Mouse (Mus musculus): ENCODE data around the gene Cask. TPM values are rescaled to one million over a fixed set of nuclear protein-coding genes. Genes with fewer than 3 reads are reported as not detected.

The Cask gene
- polyA plus RNA-seq, 2 experiments: 20.9 to 25.4 TPM

DNA sequence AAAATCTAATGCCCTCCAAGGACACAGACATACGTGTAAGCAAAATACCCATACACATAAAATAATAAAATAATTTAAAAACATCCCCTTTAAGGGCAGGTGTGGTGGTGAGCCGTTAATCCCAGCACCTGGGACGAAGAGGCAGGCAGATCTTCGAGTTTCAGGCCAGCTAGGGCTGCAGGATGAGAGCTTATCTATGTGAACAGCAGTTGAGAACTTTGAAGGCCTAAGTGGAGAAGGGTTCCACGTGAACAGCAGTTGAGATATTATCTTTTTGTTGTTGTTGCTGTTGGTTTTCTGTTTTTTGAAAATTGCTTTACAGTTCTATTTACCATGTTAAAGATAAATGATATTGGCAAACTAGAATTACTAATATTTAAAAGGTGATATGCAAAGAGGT is 182.3 kb downstream of the Cask start:
- H3K9ac ChIP-seq (ENCODE audit: low read depth, low read length, severe bottlenecking): no peak overlapping the region
- ATAC-seq (ENCODE audit: low FRiP score, low read depth) (no peak), DNase-seq (ENCODE audit: low spot score) (no peak)
- H3K27ac ChIP-seq (replicated peaks; ENCODE audit: low read depth, low read length): no peak overlapping the region
- H3K4me1 ChIP-seq (ENCODE audit: control insufficient read depth, insufficient read depth, low read length): no peaks in the 10 kb centered on the region
- H3K4me2 ChIP-seq (replicated peaks; ENCODE audit: low read depth, low read length, severe bottlenecking): no peak overlapping the region
- H3K4me3 ChIP-seq (replicated peaks; ENCODE audit: low read length): no peak overlapping the region
- no peaks in the 10 kb centered on the region for H3K9me3 ChIP-seq (ENCODE audit: control insufficient read depth, low read length)
- 69% methylated on average over 5 of the region's 5 CpGs for WGBS
- no peaks in the 10 kb centered on the region for H3K36me3 ChIP-seq (ENCODE audit: control insufficient read depth, insufficient read depth, low read length)
- no peaks in the 10 kb centered on the region for H3K27me3 ChIP-seq (ENCODE audit: control insufficient read depth, insufficient read depth, low read length)
- no peak for TF ChIP-seq POLR2A (IDR thresholded peaks at IDR 0.05; ENCODE audit: borderline replicate concordance, extremely low read depth, insufficient read depth, insufficient read length)

DNA sequence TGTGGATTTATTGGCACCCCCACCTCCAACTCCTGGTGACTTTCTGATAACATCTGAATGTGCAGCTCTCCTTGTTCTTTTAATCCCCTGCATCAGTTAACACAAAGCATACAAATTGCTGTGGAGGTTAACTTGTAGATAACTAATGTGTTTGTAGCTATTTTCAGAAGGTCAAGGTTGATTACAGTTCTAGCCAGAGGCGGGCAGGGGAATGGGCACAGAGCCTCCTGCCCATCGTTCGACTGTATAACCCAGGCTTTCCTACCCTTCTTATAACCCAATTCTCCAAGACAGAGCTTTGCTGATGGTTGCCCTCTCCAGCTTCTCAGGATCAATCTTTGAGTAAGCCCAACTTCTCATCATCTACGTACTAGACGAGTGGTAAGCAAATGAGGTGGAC is 190.1 kb downstream of the Cask start, which contains the start of gene Gpr82:
Gene Gpr82 (plus strand): TSS at position 301 of the 400 bp plus-strand sequence.
- H3K4me2 ChIP-seq (replicated peaks; ENCODE audit: low read depth, low read length, severe bottlenecking): no peak within 1 kb of the TSS
- DNase-seq (ENCODE audit: low spot score) (no peak), ATAC-seq (ENCODE audit: low FRiP score, low read depth) (no peak)
- no peaks in the 10 kb centered on the region for H3K36me3 ChIP-seq (ENCODE audit: control insufficient read depth, insufficient read depth, low read length)
- H3K9me3 ChIP-seq (ENCODE audit: control insufficient read depth, low read length): no peaks in the 10 kb centered on the region
- H3K4me1 ChIP-seq (ENCODE audit: control insufficient read depth, insufficient read depth, low read length): no peaks in the 10 kb centered on the region
- no peaks in the 10 kb centered on the region for H3K27me3 ChIP-seq (ENCODE audit: control insufficient read depth, insufficient read depth, low read length)
- H3K9ac ChIP-seq (ENCODE audit: low read depth, low read length, severe bottlenecking): no peak within 1 kb of the TSS
- H3K27ac ChIP-seq (replicated peaks; ENCODE audit: low read depth, low read length): no peak within 1 kb of the TSS
- no peak within 1 kb of the TSS for H3K4me3 ChIP-seq (replicated peaks; ENCODE audit: low read length)
- no peak for TF ChIP-seq POLR2A (IDR thresholded peaks at IDR 0.05; ENCODE audit: borderline replicate concordance, extremely low read depth, insufficient read depth, insufficient read length)
- 93% methylated on average over 5 of the region's 5 CpGs for WGBS

DNA sequence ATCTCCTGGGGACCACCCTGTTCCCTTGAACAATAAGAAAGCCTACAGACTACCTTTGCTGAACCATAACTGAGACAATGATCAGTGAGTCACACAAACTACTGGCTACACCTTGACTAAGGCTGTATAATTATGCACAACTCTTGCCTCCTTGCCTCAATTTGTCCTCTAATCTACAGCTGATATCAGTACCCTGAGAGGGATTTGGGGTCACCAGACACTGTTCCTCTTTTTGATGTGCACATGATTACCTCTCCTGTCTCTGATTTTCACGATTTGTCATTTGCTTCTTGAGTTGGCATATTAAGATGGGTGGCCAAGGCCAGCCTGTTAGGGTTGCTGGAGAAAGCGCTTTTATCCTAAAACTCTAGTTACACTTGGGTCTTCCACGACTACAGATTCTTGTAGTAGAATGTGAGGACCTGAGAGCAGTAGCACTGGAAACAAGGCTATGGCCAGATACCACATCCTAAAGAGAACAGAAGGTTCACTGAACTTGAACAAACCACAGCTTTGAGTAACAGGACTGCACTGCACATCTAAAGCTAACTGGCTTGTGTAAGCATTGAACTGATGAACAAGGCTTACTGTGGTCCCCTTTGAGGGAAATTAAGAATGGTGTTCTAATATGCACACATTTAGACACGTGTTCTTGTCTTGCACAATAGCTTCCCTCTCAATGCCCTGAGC is 191.8 kb downstream of the Cask start:
- Histone ChIP-seq H3K9me3 (ENCODE audit: control insufficient read depth, low read length) (no peaks in the 10 kb centered on the region), H3K4me1 (ENCODE audit: control insufficient read depth, insufficient read depth, low read length) (no peaks in the 10 kb centered on the region), H3K27ac (replicated peaks; ENCODE audit: low read depth, low read length) (no peak overlapping the region), H3K4me2 (replicated peaks; ENCODE audit: low read depth, low read length, severe bottlenecking) (no peak overlapping the region), H3K27me3 (ENCODE audit: control insufficient read depth, insufficient read depth, low read length) (no peaks in the 10 kb centered on the region), H3K9ac (ENCODE audit: low read depth, low read length, severe bottlenecking) (no peak overlapping the region), H3K36me3 (ENCODE audit: control insufficient read depth, insufficient read depth, low read length) (no peaks in the 10 kb centered on the region), H3K4me3 (replicated peaks; ENCODE audit: low read length) (no peak overlapping the region)
- ATAC-seq (ENCODE audit: low FRiP score, low read depth): no peak
- 66% methylated on average over 4 of the region's 4 CpGs for WGBS
- no peak for DNase-seq (ENCODE audit: low spot score)
- TF ChIP-seq POLR2A (IDR thresholded peaks at IDR 0.05; ENCODE audit: borderline replicate concordance, extremely low read depth, insufficient read depth, insufficient read length): no peak

DNA sequence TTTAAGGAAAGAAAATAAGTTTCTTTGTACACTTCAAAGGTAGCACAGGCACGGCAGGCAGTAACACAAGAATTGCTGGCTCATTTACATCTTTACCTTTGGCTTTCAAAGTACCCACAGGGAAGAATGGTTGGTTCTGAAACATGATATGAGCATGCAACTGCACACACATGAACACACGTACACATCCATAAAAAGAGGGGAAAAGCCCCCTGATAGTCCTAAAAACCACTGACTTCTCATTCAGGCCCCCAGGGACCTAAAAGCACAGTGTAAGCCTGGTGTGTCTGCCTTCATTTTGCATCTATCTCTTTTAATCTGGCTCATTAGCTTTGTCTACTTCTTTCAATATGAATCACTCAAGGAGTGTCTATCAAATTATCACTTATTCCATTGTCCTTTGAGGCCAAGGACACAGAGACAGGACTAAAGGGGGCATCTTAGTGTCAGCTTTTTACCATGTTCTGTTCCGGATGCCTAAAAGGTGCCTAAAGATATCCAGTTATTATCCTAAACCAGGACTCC is 192.5 kb downstream of the Cask start:
- ATAC-seq (ENCODE audit: low FRiP score, low read depth) (no peak), DNase-seq (ENCODE audit: low spot score) (no peak)
- Histone ChIP-seq H3K4me1 (ENCODE audit: control insufficient read depth, insufficient read depth, low read length) (no peaks in the 10 kb centered on the region), H3K27ac (replicated peaks; ENCODE audit: low read depth, low read length) (no peak overlapping the region), H3K9me3 (ENCODE audit: control insufficient read depth, low read length) (no peaks in the 10 kb centered on the region), H3K9ac (ENCODE audit: low read depth, low read length, severe bottlenecking) (no peak overlapping the region), H3K36me3 (ENCODE audit: control insufficient read depth, insufficient read depth, low read length) (no peaks in the 10 kb centered on the region), H3K27me3 (ENCODE audit: control insufficient read depth, insufficient read depth, low read length) (no peaks in the 10 kb centered on the region), H3K4me3 (replicated peaks; ENCODE audit: low read length) (no peak overlapping the region), H3K4me2 (replicated peaks; ENCODE audit: low read depth, low read length, severe bottlenecking) (no peak overlapping the region)
- WGBS: 61% methylated on average over 3 of the region's 3 CpGs
- no peak for TF ChIP-seq POLR2A (IDR thresholded peaks at IDR 0.05; ENCODE audit: borderline replicate concordance, extremely low read depth, insufficient read depth, insufficient read length)

DNA sequence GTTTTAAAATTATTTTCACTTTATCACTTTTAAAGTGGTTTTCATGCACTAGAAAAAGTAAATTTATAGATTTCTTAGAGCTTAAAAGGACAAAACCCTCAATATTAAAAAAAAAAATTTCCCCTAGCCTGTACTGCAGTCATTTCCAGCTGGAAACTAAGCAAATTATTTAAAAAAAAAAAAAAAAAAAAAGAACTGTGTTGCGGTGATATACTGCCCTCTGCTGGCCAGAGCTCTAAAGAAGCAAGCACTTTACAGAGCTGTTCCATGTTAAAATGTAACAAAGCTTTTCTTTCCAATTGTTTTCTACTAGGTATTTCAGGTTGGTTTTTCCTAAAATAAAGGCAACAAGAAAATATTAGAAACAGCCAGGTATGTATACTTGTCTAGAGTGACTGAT is 194.4 kb downstream of the Cask start:
- Histone ChIP-seq H3K4me3 (replicated peaks; ENCODE audit: low read length) (no peak overlapping the region), H3K36me3 (ENCODE audit: control insufficient read depth, insufficient read depth, low read length) (no peaks in the 10 kb centered on the region), H3K9ac (ENCODE audit: low read depth, low read length, severe bottlenecking) (no peak overlapping the region), H3K4me1 (ENCODE audit: control insufficient read depth, insufficient read depth, low read length) (no peaks in the 10 kb centered on the region), H3K9me3 (ENCODE audit: control insufficient read depth, low read length) (no peaks in the 10 kb centered on the region), H3K27ac (replicated peaks; ENCODE audit: low read depth, low read length) (no peak overlapping the region), H3K4me2 (replicated peaks; ENCODE audit: low read depth, low read length, severe bottlenecking) (no peak overlapping the region), H3K27me3 (ENCODE audit: control insufficient read depth, insufficient read depth, low read length) (no peaks in the 10 kb centered on the region)
- ATAC-seq (ENCODE audit: low FRiP score, low read depth) (no peak), DNase-seq (ENCODE audit: low spot score) (peak; percentile 21)
- TF ChIP-seq POLR2A (IDR thresholded peaks at IDR 0.05; ENCODE audit: borderline replicate concordance, extremely low read depth, insufficient read depth, insufficient read length): no peak
- WGBS: 0% methylated on average over 1 of the region's 1 CpGs

Data from limb, embryonic 14.5 days (tissue).